Mouse (Mus musculus): ENCODE measurements around the gene Ccdc160. TPM values are rescaled to one million over a fixed set of nuclear protein-coding genes. Genes with fewer than 3 reads are reported as not detected.

Gene Ccdc160
- polyA plus RNA-seq, 1 experiment from 2014 or later, result 8.6 TPM

GRCm38 (mm10) chrX:52759232-52759631 lies 31.8 kb upstream of the Ccdc160 start:
- no peak overlapping the region for H3K9ac ChIP-seq (ENCODE audit: low read length)
- H3K4me1 ChIP-seq (ENCODE audit: control insufficient read depth, insufficient read depth, low read length), result no peaks in the 10 kb centered on the region
- ATAC-seq (ENCODE audit: low FRiP score), result no peak
- no peak overlapping the region for H3K27ac ChIP-seq (ENCODE audit: low read depth, low read length)
- no peaks in the 10 kb centered on the region for H3K36me3 ChIP-seq (ENCODE audit: control insufficient read depth, insufficient read depth, low read length)
- 77% methylated on average over 2 of the region's 2 CpGs for WGBS
- H3K4me2 ChIP-seq, result no peak overlapping the region
- no peak overlapping the region for H3K4me3 ChIP-seq (ENCODE audit: low read depth, low read length)
- H3K9me3 ChIP-seq (ENCODE audit: control insufficient read depth, low read length), result no peaks in the 10 kb centered on the region
- H3K27me3 ChIP-seq (ENCODE audit: control insufficient read depth, insufficient read depth, low read length), result no peaks in the 10 kb centered on the region
- no peak for DNase-seq (ENCODE audit: low spot score, missing footprints)

DNA sequence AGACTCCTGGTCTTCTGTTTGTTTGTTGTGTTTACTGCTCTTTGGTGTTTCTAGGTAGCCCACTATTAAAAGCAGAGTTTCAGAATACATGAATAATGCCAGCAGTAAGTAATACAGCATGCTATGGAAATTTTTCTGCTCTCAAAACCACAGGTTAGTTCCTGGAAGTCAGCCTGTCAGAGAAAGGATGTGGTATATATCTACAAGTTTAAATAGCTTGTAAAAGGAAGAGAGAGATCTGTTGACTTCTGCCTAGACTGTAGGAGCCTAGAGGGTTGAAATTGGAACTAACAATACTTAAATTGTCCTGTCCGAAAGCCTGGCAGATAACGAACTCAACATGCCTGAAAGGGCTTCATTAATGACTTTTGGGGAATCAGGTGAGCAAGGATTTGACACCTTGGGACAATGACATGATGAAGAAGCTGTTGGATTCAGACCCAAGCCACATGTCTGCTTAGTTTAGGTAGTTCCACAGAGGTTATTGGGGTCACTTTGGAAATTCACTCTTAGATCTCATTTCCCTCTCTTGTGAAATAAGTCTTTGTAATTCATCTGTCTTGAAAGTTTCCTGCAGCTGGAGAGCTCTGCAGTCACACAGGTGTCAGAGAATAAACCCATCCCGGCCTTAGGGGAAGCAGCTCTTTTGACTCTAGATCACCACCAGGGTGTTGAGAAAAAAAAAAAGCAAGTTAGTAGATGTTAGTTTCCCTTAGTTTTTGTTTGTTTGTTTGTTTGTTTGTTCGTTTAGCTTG lies 30.6 kb upstream of the Ccdc160 start:
- no peak overlapping the region for H3K4me2 ChIP-seq
- H3K27me3 ChIP-seq (ENCODE audit: control insufficient read depth, insufficient read depth, low read length), result no peaks in the 10 kb centered on the region
- no peak for ATAC-seq (ENCODE audit: low FRiP score)
- no peak overlapping the region for H3K9ac ChIP-seq (ENCODE audit: low read length)
- no peak overlapping the region for H3K27ac ChIP-seq (ENCODE audit: low read depth, low read length)
- DNase-seq (ENCODE audit: low spot score, missing footprints), result no peak
- no peaks in the 10 kb centered on the region for H3K36me3 ChIP-seq (ENCODE audit: control insufficient read depth, insufficient read depth, low read length)
- 67% methylated on average over 4 of the region's 4 CpGs for WGBS
- no peaks in the 10 kb centered on the region for H3K4me1 ChIP-seq (ENCODE audit: control insufficient read depth, insufficient read depth, low read length)
- H3K4me3 ChIP-seq (ENCODE audit: low read depth, low read length), result no peak overlapping the region
- H3K9me3 ChIP-seq (ENCODE audit: control insufficient read depth, low read length), result no peaks in the 10 kb centered on the region

GRCm38 (mm10) chrX:52762221-52762620 lies 28.8 kb upstream of the Ccdc160 start:
- Histone ChIP-seq H3K9me3 (ENCODE audit: control insufficient read depth, low read length) (no peaks in the 10 kb centered on the region), H3K4me2 (no peak overlapping the region), H3K27ac (ENCODE audit: low read depth, low read length) (no peak overlapping the region), H3K4me1 (ENCODE audit: control insufficient read depth, insufficient read depth, low read length) (no peaks in the 10 kb centered on the region), H3K9ac (ENCODE audit: low read length) (no peak overlapping the region), H3K27me3 (ENCODE audit: control insufficient read depth, insufficient read depth, low read length) (no peaks in the 10 kb centered on the region), H3K4me3 (ENCODE audit: low read depth, low read length) (no peak overlapping the region), H3K36me3 (ENCODE audit: control insufficient read depth, insufficient read depth, low read length) (no peaks in the 10 kb centered on the region)
- WGBS, result 66% methylated on average over 4 of the region's 4 CpGs
- ATAC-seq (ENCODE audit: low FRiP score) (no peak), DNase-seq (ENCODE audit: low spot score, missing footprints) (no peak)

DNA sequence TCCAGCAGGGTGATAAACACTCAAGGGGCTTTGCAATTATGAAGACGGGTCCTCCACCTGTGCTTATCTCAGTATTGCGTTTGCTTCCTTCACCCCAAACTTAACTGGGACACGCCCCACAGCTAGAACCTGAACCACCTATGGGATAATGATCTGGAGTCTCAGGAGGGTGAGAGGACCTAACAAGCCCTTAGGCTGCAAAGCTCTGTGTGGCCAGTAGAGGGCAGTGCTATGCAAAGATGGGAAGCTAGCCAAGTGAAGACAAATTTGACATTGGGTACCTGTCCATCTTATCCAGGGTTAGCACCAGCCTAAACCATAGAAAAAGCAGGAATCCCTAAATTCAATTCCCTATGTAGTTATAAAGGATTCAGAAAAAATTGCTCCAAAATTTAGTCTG lies 15.0 kb upstream of the Ccdc160 start:
- ATAC-seq (ENCODE audit: low FRiP score), result no peak

DNA sequence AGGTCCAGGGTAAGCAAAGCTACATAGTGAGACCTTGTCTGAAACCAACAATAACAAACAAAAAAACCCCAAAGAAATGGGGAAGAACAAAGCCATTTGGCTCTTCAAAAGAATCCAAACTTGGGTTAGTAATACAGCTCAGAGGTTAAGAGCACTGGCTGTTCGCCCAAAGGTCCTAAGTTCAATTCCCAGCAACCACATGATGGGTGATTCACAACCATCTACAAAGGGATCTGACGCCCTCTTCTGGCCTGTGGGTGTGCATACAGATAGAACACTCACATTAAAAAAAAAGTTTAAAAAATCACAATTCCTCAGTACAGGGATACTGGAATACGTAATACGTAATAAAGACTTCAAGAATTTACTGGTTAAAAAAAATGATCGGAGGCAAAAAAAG lies 13.3 kb upstream of the Ccdc160 start:
- WGBS, result 75% methylated on average over 5 of the region's 5 CpGs
- ATAC-seq (ENCODE audit: low FRiP score), result no peak
- Histone ChIP-seq H3K9me3 (ENCODE audit: control insufficient read depth, low read length) (no peaks in the 10 kb centered on the region), H3K9ac (ENCODE audit: low read length) (no peak overlapping the region), H3K27me3 (ENCODE audit: control insufficient read depth, insufficient read depth, low read length) (no peaks in the 10 kb centered on the region), H3K27ac (ENCODE audit: low read depth, low read length) (no peak overlapping the region), H3K4me1 (ENCODE audit: control insufficient read depth, insufficient read depth, low read length) (no peaks in the 10 kb centered on the region), H3K4me3 (ENCODE audit: low read depth, low read length) (no peak overlapping the region), H3K36me3 (ENCODE audit: control insufficient read depth, insufficient read depth, low read length) (no peaks in the 10 kb centered on the region), H3K4me2 (no peak overlapping the region)
- no peak for DNase-seq (ENCODE audit: low spot score, missing footprints)

More for the DNA sequence above, 15.0 kb upstream of the Ccdc160 start:
- H3K36me3 ChIP-seq (ENCODE audit: control insufficient read depth, insufficient read depth, low read length), result no peaks in the 10 kb centered on the region
- no peaks in the 10 kb centered on the region for H3K9me3 ChIP-seq (ENCODE audit: control insufficient read depth, low read length)
- H3K4me2 ChIP-seq, result no peak overlapping the region
- DNase-seq (ENCODE audit: low spot score, missing footprints), result peak; percentile 91
- H3K27ac ChIP-seq (ENCODE audit: low read depth, low read length), result no peak overlapping the region
- WGBS, result 55% methylated on average over 3 of the region's 3 CpGs
- no peaks in the 10 kb centered on the region for H3K27me3 ChIP-seq (ENCODE audit: control insufficient read depth, insufficient read depth, low read length)
- H3K9ac ChIP-seq (ENCODE audit: low read length), result no peak overlapping the region
- H3K4me1 ChIP-seq (ENCODE audit: control insufficient read depth, insufficient read depth, low read length), result no peaks in the 10 kb centered on the region
- H3K4me3 ChIP-seq (ENCODE audit: low read depth, low read length), result no peak overlapping the region

GRCm38 (mm10) chrX:52783898-52784297 lies 7.1 kb upstream of the Ccdc160 start:
- Histone ChIP-seq H3K36me3 (ENCODE audit: control insufficient read depth, insufficient read depth, low read length) (no peaks in the 10 kb centered on the region), H3K27me3 (ENCODE audit: control insufficient read depth, insufficient read depth, low read length) (no peaks in the 10 kb centered on the region), H3K27ac (ENCODE audit: low read depth, low read length) (no peak overlapping the region), H3K9me3 (ENCODE audit: control insufficient read depth, low read length) (no peaks in the 10 kb centered on the region), H3K4me3 (ENCODE audit: low read depth, low read length) (no peak overlapping the region), H3K9ac (ENCODE audit: low read length) (no peak overlapping the region), H3K4me1 (ENCODE audit: control insufficient read depth, insufficient read depth, low read length) (no peaks in the 10 kb centered on the region), H3K4me2 (no peak overlapping the region)
- ATAC-seq (ENCODE audit: low FRiP score) (no peak), DNase-seq (ENCODE audit: low spot score, missing footprints) (no peak)
- 76% methylated on average over 5 of the region's 5 CpGs for WGBS

DNA sequence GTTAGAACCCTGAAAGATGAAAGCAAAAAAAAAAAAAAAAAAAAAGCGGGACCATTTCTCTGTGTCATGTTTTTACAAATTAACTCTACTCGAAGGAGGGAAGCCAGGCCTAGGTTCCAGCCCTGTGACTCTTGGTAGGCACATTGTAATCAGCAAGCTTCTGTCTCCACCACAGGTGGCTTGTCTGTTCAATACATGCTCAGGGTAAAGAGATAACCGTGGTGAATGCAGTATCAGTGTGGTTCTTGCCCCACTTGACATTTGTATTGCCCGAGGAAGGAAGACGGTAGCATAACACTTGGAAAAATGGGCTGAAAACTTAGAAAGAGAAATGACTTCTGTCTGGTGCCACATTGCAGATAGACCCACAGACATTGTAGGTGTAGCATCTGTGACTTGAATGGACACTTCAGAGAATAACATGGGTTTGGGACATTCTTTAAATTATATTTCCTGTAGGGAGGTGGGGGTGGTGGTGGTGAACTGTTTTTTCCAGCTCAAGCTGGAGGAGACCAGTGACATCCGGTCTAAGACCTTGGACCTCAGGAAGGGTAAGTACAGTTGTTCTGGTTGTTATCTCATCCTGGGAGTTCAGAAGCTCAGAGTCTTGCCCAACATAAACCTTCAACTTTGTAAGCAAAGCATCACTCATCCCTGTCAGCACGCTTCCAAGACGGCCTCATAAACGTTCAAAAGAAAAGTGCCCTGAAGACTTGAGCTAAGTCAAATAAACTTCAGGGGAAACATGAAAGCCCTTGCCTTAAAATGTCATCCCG lies 1.1 kb downstream of the Ccdc160 start:
- peak overlapping the region; percentile 42 for H3K4me2 ChIP-seq
- WGBS, result 38% methylated on average over 10 of the region's 10 CpGs
- H3K36me3 ChIP-seq (ENCODE audit: control insufficient read depth, insufficient read depth, low read length), result no peaks in the 10 kb centered on the region
- no peak overlapping the region; the same call in 1 of the 2 replicates for H3K9ac ChIP-seq (ENCODE audit: low read length)
- peaks cover 6% of the 10 kb centered on the region; the same call in 1 of the 2 replicates for H3K4me1 ChIP-seq (ENCODE audit: control insufficient read depth, insufficient read depth, low read length)
- no peaks in the 10 kb centered on the region for H3K9me3 ChIP-seq (ENCODE audit: control insufficient read depth, low read length)
- peak; percentile 85 for DNase-seq (ENCODE audit: low spot score, missing footprints)
- H3K27ac ChIP-seq (ENCODE audit: low read depth, low read length), result no peak overlapping the region; the same call in 1 of the 2 replicates
- no peak for ATAC-seq (ENCODE audit: low FRiP score)
- H3K4me3 ChIP-seq (ENCODE audit: low read depth, low read length), result peak overlapping the region; percentile 35; the same call in 1 of the 2 replicates
- H3K27me3 ChIP-seq (ENCODE audit: control insufficient read depth, insufficient read depth, low read length), result no peaks in the 10 kb centered on the region

GRCm38 (mm10) chrX:52792861-52793260 lies 1.9 kb downstream of the Ccdc160 start:
- H3K36me3 ChIP-seq (ENCODE audit: control insufficient read depth, insufficient read depth, low read length), result no peaks in the 10 kb centered on the region
- no peak overlapping the region; the same call in 1 of the 2 replicates for H3K4me2 ChIP-seq
- no peak overlapping the region for H3K4me3 ChIP-seq (ENCODE audit: low read depth, low read length)
- no peak for DNase-seq (ENCODE audit: low spot score, missing footprints)
- H3K27me3 ChIP-seq (ENCODE audit: control insufficient read depth, insufficient read depth, low read length), result no peaks in the 10 kb centered on the region
- no peak overlapping the region for H3K9ac ChIP-seq (ENCODE audit: low read length)
- no peaks in the 10 kb centered on the region for H3K9me3 ChIP-seq (ENCODE audit: control insufficient read depth, low read length)
- WGBS, result 36% methylated on average over 6 of the region's 6 CpGs
- H3K4me1 ChIP-seq (ENCODE audit: control insufficient read depth, insufficient read depth, low read length), result peaks cover 6% of the 10 kb centered on the region; the same call in 1 of the 2 replicates
- H3K27ac ChIP-seq (ENCODE audit: low read depth, low read length), result no peak overlapping the region
- no peak for ATAC-seq (ENCODE audit: low FRiP score)

- Histone ChIP-seq H3K4me1 (ENCODE audit: control insufficient read depth, insufficient read depth, low read length) (peaks cover 6% of the 10 kb centered on the region; the same call in 1 of the 2 replicates), H3K36me3 (ENCODE audit: control insufficient read depth, insufficient read depth, low read length) (no peaks in the 10 kb centered on the region), H3K4me3 (ENCODE audit: low read depth, low read length) (no peak overlapping the region), H3K27me3 (ENCODE audit: control insufficient read depth, insufficient read depth, low read length) (no peaks in the 10 kb centered on the region), H3K4me2 (peak overlapping the region; percentile 11; the same call in 1 of the 2 replicates), H3K9ac (ENCODE audit: low read length) (no peak overlapping the region), H3K9me3 (ENCODE audit: control insufficient read depth, low read length) (no peaks in the 10 kb centered on the region), H3K27ac (ENCODE audit: low read depth, low read length) (0 out of 2 replicates have a peak overlapping the region, but pooled peaks have one; percentile 9)
- WGBS, result 12% methylated on average over 8 of the region's 8 CpGs
- DNase-seq (ENCODE audit: low spot score, missing footprints), result peak; percentile 89
- ATAC-seq (ENCODE audit: low FRiP score), result no peak
Observed at GRCm38 (mm10) chrX:52795816-52796215, 4.8 kb downstream of the Ccdc160 start.

All from midbrain, embryonic 11.5 days (tissue).